Mouse (Mus musculus) fat pad, adult 2 months (tissue): ENCODE measurements at regions not wholly inside any gene's neighbourhood (a gene's known extent, or its start where the extent isn't known, plus 50 kb on each side); places are given as distances from the start of the nearest gene placed in this dataset.

Source experiments
- DNase-seq: peaks from one replicate; pipeline ENCODE4 v3.0.0-alpha.2; 2011; ENCODE audit warnings: low read depth, low spot score; ENCODE audit errors: extremely low read depth

GRCm38 (mm10) chr17:64492614-64493269 lies 107.8 kb upstream of the Man2a1 start:
- DNase-seq: no peak

- DNase-seq: no peak
These were observed 101.1 kb upstream of the Man2a1 start for GRCm38 (mm10) chr17:64499281-64499997.

- DNase-seq: no peak
These were observed 98.2 kb upstream of the Man2a1 start for GRCm38 (mm10) chr17:64502376-64502775.

- no peak for DNase-seq
These were observed 94.6 kb upstream of the Man2a1 start for GRCm38 (mm10) chr17:64505956-64506355.

GRCm38 (mm10) chr17:64511139-64511779 lies 89.3 kb upstream of the Man2a1 start:
- no peak for DNase-seq

- DNase-seq: no peak
These were observed 78.3 kb upstream of the Man2a1 start for GRCm38 (mm10) chr17:64522213-64522612.

- DNase-seq: no peak
These were observed 76.6 kb upstream of the Man2a1 start for GRCm38 (mm10) chr17:64523899-64524298.

GRCm38 (mm10) chr17:64527817-64528216 lies 72.7 kb upstream of the Man2a1 start:
- no peak for DNase-seq

- no peak for DNase-seq
These were observed 72.1 kb upstream of the Man2a1 start for GRCm38 (mm10) chr17:64528476-64528875.

GRCm38 (mm10) chr17:64529296-64529994 lies 71.1 kb upstream of the Man2a1 start:
- DNase-seq: no peak

- no peak for DNase-seq
These were observed 69.4 kb upstream of the Man2a1 start for GRCm38 (mm10) chr17:64531150-64531549.

- DNase-seq: no peak
These were observed 66.2 kb upstream of the Man2a1 start for GRCm38 (mm10) chr17:64534323-64534722.

- no peak for DNase-seq
These were observed 62.0 kb upstream of the Man2a1 start for GRCm38 (mm10) chr17:64538520-64538953.

GRCm38 (mm10) chr17:64540411-64540810 lies 60.1 kb upstream of the Man2a1 start:
- no peak for DNase-seq

- DNase-seq: no peak
These were observed 52.0 kb upstream of the Man2a1 start for GRCm38 (mm10) chr17:64548536-64548935.

- DNase-seq: no peak
These were observed 50.5 kb upstream of the Man2a1 start for GRCm38 (mm10) chr17:64550034-64550433.
